Mouse (Mus musculus): ENCODE measurements around the gene Thoc2.
A peak's percentile ranks its signal among the peaks of the same experiment; 100 is the strongest.
"Not testable (repeated sequence)": the region's sequence is repeated elsewhere in the genome, so short reads cannot be mapped to it uniquely, and the experiment has no call there.

Gene Thoc2

DNA sequence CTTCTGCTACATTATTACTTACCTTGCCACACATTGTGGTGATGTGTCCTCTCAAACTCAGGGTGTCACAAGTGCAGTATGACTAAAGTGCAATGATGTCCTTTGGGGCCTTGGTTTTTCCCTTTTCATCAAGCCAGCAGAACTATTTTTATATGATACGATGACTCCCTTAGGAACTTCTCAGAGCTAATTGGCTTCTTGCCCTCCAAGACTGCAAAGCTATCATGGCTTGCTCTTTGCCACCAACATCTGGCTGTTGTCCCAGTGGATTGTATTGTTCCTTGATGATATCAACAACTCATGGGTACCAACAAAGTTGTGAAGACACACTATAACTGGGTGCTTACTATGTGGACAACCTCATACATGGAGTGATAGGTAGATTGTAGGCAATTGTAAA lies at the start of gene Thoc2:
Thoc2 (minus strand) TSS at position 101 of the 400 bp plus-strand sequence.
- ATAC-seq (ENCODE audit: insufficient number of reproducible peaks, low FRiP score, low TSS enrichment) = no peak

- no peak for ATAC-seq (ENCODE audit: insufficient number of reproducible peaks, low FRiP score, low TSS enrichment)
These were observed 49.6 kb upstream of the Thoc2 start for GRCm38 (mm10) chrX:41970096-41970495.

DNA sequence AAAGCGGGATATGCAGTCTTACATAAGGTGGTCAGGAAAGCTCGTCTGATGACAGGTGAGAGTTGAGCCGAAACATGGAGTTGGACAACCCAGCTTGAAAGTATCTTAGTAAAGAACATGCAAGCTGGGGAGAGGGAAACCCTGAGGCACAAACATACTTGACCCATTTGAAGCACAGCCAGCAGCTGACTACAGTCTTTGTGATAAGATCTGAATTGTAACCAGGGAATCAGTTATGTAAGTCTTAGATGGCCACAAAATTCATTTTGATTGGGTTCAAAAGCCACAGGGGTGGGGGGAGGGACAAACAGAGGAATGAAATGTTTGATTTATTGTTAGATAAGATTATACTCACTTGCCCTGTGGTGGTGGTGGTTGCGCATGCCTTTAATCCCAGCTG lies 48.9 kb upstream of the Thoc2 start:
- ATAC-seq (ENCODE audit: insufficient number of reproducible peaks, low FRiP score, low TSS enrichment) = no peak

GRCm38 (mm10) chrX:41957161-41957560 lies 36.7 kb upstream of the Thoc2 start:
- no peak for ATAC-seq (ENCODE audit: insufficient number of reproducible peaks, low FRiP score, low TSS enrichment)

DNA sequence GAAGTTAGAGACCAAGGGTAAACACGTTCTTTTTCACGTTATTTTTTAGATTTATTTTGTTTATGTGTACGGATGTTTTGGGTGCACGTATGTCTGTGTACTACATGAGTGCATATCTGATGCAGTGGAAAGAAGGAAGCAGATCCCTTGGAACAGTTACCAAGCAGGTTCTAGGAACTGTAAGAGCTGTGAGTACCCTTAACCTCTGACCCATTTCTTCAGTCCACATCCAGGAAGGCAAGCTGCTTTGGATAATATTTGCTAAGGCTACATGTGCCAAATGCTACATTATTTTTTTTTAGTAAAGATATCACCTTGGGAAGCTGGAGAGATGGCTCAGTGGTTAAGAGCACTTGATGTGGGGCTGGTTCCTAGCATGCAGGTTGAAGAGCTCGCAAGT lies 21.4 kb upstream of the Thoc2 start:
- no peak for ATAC-seq (ENCODE audit: insufficient number of reproducible peaks, low FRiP score, low TSS enrichment)

GRCm38 (mm10) chrX:41931821-41932220 lies 11.3 kb upstream of the Thoc2 start:
- not testable (repeated sequence) for ATAC-seq (ENCODE audit: insufficient number of reproducible peaks, low FRiP score, low TSS enrichment)

- ATAC-seq (ENCODE audit: insufficient number of reproducible peaks, low FRiP score, low TSS enrichment) = no peak
These were observed 4.2 kb upstream of the Thoc2 start for GRCm38 (mm10) chrX:41924708-41925107.

DNA sequence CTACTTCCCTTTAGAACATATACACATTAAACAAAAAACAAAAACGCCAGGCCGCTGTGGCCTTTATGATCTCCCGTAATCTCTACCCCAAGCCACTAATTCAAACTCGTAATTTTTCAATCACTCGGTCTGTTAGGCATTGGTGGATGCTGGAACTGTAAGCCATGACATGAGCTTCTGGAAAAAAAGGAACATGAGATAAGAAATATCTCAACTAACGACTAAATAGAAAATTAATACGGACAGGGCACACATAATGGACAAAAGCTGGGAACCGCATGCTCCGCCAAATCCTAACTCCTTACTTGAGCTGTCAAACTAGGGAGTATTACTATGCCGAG lies 8.4 kb downstream of the Thoc2 start:
- no peak for ATAC-seq (ENCODE audit: insufficient number of reproducible peaks, low FRiP score, low TSS enrichment)

- ATAC-seq (ENCODE audit: insufficient number of reproducible peaks, low FRiP score, low TSS enrichment) = peak; percentile 97
These were observed 8.9 kb downstream of the Thoc2 start for GRCm38 (mm10) chrX:41911390-41912060.

DNA sequence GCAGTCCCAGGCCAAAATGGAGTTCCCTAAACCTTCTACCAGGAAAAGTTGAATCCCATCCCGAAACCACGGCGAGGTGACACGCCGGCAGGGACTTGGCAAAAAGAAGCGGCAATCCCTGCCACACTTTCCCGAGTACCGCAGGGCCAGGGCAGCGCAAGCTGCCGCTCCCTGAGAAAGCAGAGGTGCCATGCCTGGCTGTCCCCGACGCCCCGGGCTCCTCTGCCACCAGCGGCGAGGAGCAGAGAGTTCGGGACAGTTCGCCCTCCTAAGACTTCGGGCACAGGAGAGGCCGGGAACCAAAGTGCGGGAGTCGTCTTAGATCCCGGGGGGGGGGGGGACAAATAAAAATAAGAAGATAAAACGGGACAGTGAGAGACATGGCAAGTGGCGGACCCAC lies 9.5 kb downstream of the Thoc2 start:
- ATAC-seq (ENCODE audit: insufficient number of reproducible peaks, low FRiP score, low TSS enrichment) = 0 out of 2 replicates have a peak, but pooled peaks have one; percentile 20

GRCm38 (mm10) chrX:41910471-41910870 lies 10.0 kb downstream of the Thoc2 start:
- ATAC-seq (ENCODE audit: insufficient number of reproducible peaks, low FRiP score, low TSS enrichment) = no peak

- no peak for ATAC-seq (ENCODE audit: insufficient number of reproducible peaks, low FRiP score, low TSS enrichment)
These were observed 35.5 kb downstream of the Thoc2 start for GRCm38 (mm10) chrX:41884759-41885505.

GRCm38 (mm10) chrX:41876581-41876980 lies 43.9 kb downstream of the Thoc2 start:
- ATAC-seq (ENCODE audit: insufficient number of reproducible peaks, low FRiP score, low TSS enrichment) = no peak

- no peak for ATAC-seq (ENCODE audit: insufficient number of reproducible peaks, low FRiP score, low TSS enrichment)
These were observed 82.7 kb downstream of the Thoc2 start for GRCm38 (mm10) chrX:41837823-41838222.

DNA sequence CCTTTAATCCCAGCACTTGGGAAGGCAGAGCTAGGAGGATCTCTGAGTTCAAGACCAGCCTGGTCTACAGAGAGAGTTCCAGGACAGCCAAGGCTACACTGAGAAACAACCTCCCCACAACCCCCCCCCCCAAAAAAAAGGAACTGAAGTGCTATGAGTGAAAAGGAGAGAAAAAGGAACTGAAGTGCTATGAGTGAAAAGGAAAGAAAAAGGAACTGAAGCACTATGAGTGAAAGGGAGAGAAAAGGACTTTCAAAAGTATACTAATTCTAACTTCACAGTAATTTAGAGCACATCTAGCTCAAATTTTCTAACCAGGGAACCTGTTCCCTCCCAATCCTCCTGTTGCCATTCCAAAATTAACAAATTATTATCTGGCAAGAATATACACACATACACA lies 114.9 kb downstream of the Thoc2 start:
- ATAC-seq (ENCODE audit: insufficient number of reproducible peaks, low FRiP score, low TSS enrichment) = no peak

DNA sequence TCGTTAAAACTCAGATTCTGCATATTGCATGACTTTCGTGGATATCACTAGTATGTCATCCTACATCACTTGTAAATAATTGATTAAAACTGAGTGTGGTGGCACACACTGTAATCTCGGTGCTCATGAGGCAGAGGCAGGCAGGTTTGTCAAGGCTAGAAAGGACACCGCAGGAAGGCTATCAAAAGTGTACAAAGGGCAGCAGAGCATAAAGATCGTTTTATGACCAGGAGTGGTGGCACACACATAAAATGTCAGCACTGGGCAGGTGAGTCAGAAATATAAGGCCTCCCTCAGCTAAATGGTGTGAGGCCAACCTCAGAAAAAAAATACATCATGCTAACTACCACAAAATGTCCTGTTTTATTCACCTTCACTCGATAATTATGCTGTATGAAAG lies 127.2 kb downstream of the Thoc2 start:
- no peak for ATAC-seq (ENCODE audit: insufficient number of reproducible peaks, low FRiP score, low TSS enrichment)

Measured in cerebellum, adult (tissue).